Mouse (Mus musculus): Measurements from ENCODE around the gene Gpr137b.
"Not testable (repeated sequence)": the region's sequence is repeated elsewhere in the genome, so short reads cannot be mapped to it uniquely, and the experiment has no call there.

DNA sequence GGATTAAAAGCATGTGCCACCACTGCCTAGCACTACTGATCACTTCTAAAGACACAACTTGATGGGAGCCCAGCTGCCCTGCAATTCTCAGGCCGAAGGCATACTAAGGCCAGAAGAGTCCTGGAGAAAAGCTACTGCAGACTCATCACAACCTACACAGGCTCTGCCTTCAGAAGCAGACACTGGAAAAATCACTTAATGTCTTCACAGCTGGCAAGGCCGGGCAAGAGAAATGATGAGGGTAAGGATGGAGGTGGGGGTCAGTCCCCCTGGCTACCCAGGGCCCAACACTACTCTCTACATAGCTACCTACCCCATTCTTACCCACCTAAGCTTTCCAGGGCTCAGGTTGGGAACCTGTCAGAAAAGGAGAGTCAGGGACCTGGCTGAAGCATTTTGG lies 27.4 kb downstream of the Gpr137b start:
- TF ChIP-seq CTCF (IDR thresholded peaks at IDR 0.05; ENCODE audit: control insufficient read depth, insufficient read depth, low read length); POLR2A (IDR thresholded peaks at IDR 0.05; ENCODE audit: borderline replicate concordance, control insufficient read depth, low read depth, low read length): not testable (repeated sequence)

All from bone marrow, adult 2 months (tissue).